Mouse (Mus musculus) left cerebral cortex, adult 6 months (tissue): Measurements from ENCODE around the gene Gm21497. TPM values are rescaled to one million over a fixed set of nuclear protein-coding genes. Genes with fewer than 3 reads are reported as not detected.

Experiments used
- long read RNA-seq, 2 experiments: library from polyadenylated mRNA; unstranded; transcript quantifications; one replicate each; pipeline ENCODE4 v2.0.0; 2019 to 2020
- polyA plus RNA-seq: library from polyadenylated mRNA; unstranded; fragments of <200 nt; fragmentation: Nextera tagmentation; gene quantifications from 2 replicates; pipeline ENCODE4 v1.2.3, GENCODE M21; 2021

The Gm21497 gene
- polyA plus RNA-seq, result not detected in 2 replicates
- long read RNA-seq, experiment 1, result 0 reads
- long read RNA-seq, experiment 2, result 0 reads

GRCm38 (mm10) chrY:61646446-61646845 lies at the start of gene Gm21497:
Gm21497 (plus strand) TSS chrY:61646746.

